Mouse (Mus musculus): ENCODE results near the gene Cd151. TPM values are rescaled to one million over a fixed set of nuclear protein-coding genes. Genes with fewer than 3 reads are reported as not detected.

Gene Cd151
- total RNA-seq, 2 experiments from 2014 or later: 20.1 to 30.7 TPM

GRCm38 (mm10) chr7:141469352-141469751 is 2.2 kb downstream of the Cd151 start:
- no peak for ATAC-seq (replicated peaks; ENCODE audit: low FRiP score, poor library complexity, severe bottlenecking)

- no peak for ATAC-seq (replicated peaks; ENCODE audit: low FRiP score, poor library complexity, severe bottlenecking)
Observed at GRCm38 (mm10) chr7:141469901-141470636, 2.9 kb downstream of the Cd151 start.

- no peak for ATAC-seq (replicated peaks; ENCODE audit: low FRiP score, poor library complexity, severe bottlenecking)
Observed at GRCm38 (mm10) chr7:141470637-141470944, 3.4 kb downstream of the Cd151 start.

GRCm38 (mm10) chr7:141471236-141471635 is 4.0 kb downstream of the Cd151 start:
- ATAC-seq (replicated peaks; ENCODE audit: low FRiP score, poor library complexity, severe bottlenecking): no peak

GRCm38 (mm10) chr7:141472226-141472625 is 5.0 kb downstream of the Cd151 start:
- no peak for ATAC-seq (replicated peaks; ENCODE audit: low FRiP score, poor library complexity, severe bottlenecking)

- ATAC-seq (replicated peaks; ENCODE audit: low FRiP score, poor library complexity, severe bottlenecking): no peak
Observed at GRCm38 (mm10) chr7:141472763-141473162, 5.6 kb downstream of the Cd151 start.

GRCm38 (mm10) chr7:141474160-141474559 is 7.0 kb downstream of the Cd151 start:
- ATAC-seq (replicated peaks; ENCODE audit: low FRiP score, poor library complexity, severe bottlenecking): no peak

- ATAC-seq (replicated peaks; ENCODE audit: low FRiP score, poor library complexity, severe bottlenecking): peak; percentile 85
Observed at GRCm38 (mm10) chr7:141475011-141475804, 8.0 kb downstream of the Cd151 start, which contains the start of the genes Polr2l and Tspan4. Gene Polr2l (minus strand): TSS chr7:141475132. Gene Tspan4 (plus strand): TSS chr7:141475240.

GRCm38 (mm10) chr7:141475805-141476158 is 8.6 kb downstream of the Cd151 start:
- ATAC-seq (replicated peaks; ENCODE audit: low FRiP score, poor library complexity, severe bottlenecking): no peak

GRCm38 (mm10) chr7:141476226-141476980 is 9.2 kb downstream of the Cd151 start:
- no peak for ATAC-seq (replicated peaks; ENCODE audit: low FRiP score, poor library complexity, severe bottlenecking)

GRCm38 (mm10) chr7:141476981-141477370 is 9.8 kb downstream of the Cd151 start:
- ATAC-seq (replicated peaks; ENCODE audit: low FRiP score, poor library complexity, severe bottlenecking): no peak

GRCm38 (mm10) chr7:141477578-141478269 is 10.5 kb downstream of the Cd151 start:
- ATAC-seq (replicated peaks; ENCODE audit: low FRiP score, poor library complexity, severe bottlenecking): no peak

GRCm38 (mm10) chr7:141478270-141478748 is 11.1 kb downstream of the Cd151 start:
- ATAC-seq (replicated peaks; ENCODE audit: low FRiP score, poor library complexity, severe bottlenecking): no peak

- ATAC-seq (replicated peaks; ENCODE audit: low FRiP score, poor library complexity, severe bottlenecking): peak; percentile 79
Observed at GRCm38 (mm10) chr7:141480842-141481497, 13.8 kb downstream of the Cd151 start.

GRCm38 (mm10) chr7:141481498-141482401 is 14.6 kb downstream of the Cd151 start:
- peak; percentile 43; the same call in 1 of the 2 replicates for ATAC-seq (replicated peaks; ENCODE audit: low FRiP score, poor library complexity, severe bottlenecking)

GRCm38 (mm10) chr7:141482531-141483024 is 15.4 kb downstream of the Cd151 start:
- no peak for ATAC-seq (replicated peaks; ENCODE audit: low FRiP score, poor library complexity, severe bottlenecking)

- ATAC-seq (replicated peaks; ENCODE audit: low FRiP score, poor library complexity, severe bottlenecking): no peak
Observed at GRCm38 (mm10) chr7:141483114-141483653, 16.0 kb downstream of the Cd151 start.

Data from erythroid progenitor cell, adult 5-6 weeks (primary cell).